Mouse (Mus musculus) myocyte (in vitro differentiated cells): Measurements from ENCODE around the gene Tgds.

Source experiments
- CEBPB ChIP-seq: IDR thresholded peaks from 2 replicates; pipeline ENCODE4 v1.6.1; 2011; ENCODE audit warnings: mild to moderate bottlenecking, moderate library complexity; ENCODE audit not compliant: poor library complexity, insufficient read depth, severe bottlenecking
- MAX ChIP-seq: IDR thresholded peaks from one replicate; pipeline ENCODE4 v1.6.1; 2011; ENCODE audit warnings: low read depth, mild to moderate bottlenecking, control low read depth
- MYOG ChIP-seq, 3 experiments: IDR thresholded peaks; one replicate each; pipeline ENCODE4 v1.6.1; 2011; ENCODE audit warnings: control low read depth in 2 of 3, low read depth in 2 of 3, mild to moderate bottlenecking in 2 of 3; ENCODE audit not compliant: insufficient read length in 2 of 3, control insufficient read depth in 1 of 3, insufficient read depth in 1 of 3
- POLR2A ChIP-seq: IDR thresholded peaks from one replicate; pipeline ENCODE4 v1.6.1; 2011; ENCODE audit warnings: low read depth, mild to moderate bottlenecking, control low read depth, moderate library complexity; ENCODE audit not compliant: insufficient read length
- POLR2AphosphoS2 ChIP-seq: IDR thresholded peaks from one replicate; pipeline ENCODE4 v1.6.1; 2011; ENCODE audit warnings: low read depth, control low read depth; ENCODE audit not compliant: insufficient read length
- REST ChIP-seq: IDR thresholded peaks from one replicate; pipeline ENCODE4 v1.6.1; 2011; ENCODE audit warnings: mild to moderate bottlenecking, control low read depth, moderate library complexity; ENCODE audit not compliant: insufficient read depth, insufficient read length
- TCF12 ChIP-seq: IDR thresholded peaks from one replicate; pipeline ENCODE4 v1.6.1; 2011; ENCODE audit warnings: mild to moderate bottlenecking, control low read depth; ENCODE audit not compliant: poor library complexity, insufficient read depth, severe bottlenecking
- TCF3 ChIP-seq: IDR thresholded peaks from one replicate; pipeline ENCODE4 v1.6.1; 2011; ENCODE audit warnings: low read depth, control low read depth; ENCODE audit not compliant: insufficient read length
- USF1 ChIP-seq: IDR thresholded peaks from one replicate; pipeline ENCODE4 v1.6.1; 2011; ENCODE audit warnings: low read depth, mild to moderate bottlenecking, control low read depth, moderate library complexity

DNA sequence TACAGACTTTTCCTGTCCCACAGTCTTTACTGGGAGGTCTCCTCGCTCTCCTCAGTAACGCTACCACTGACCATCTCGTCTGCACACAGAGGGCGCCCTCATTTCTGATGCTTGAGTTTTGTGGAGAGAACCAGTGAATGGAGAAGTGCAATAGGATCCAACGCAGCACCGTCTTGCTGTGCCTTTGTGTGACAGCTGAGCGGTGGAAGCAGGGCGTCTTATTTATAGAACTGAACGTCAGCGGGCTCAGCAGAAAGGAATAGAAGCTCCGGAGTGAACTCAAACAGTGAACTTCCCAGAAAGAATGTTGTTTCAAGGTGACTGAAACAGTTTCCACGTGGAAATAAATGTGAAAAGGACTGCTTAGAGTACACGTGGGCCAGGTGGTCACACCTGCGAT lies 30.1 kb upstream of the Tgds start:
- TF ChIP-seq USF1 (no peak), MYOG (IDR thresholded peaks at IDR 0.05; ENCODE audit: control insufficient read depth in 1 of 3, insufficient read depth in 1 of 3, insufficient read length in 2 of 3, low read depth in 2 of 3) (no peak), POLR2A (no peak), TCF3 (no peak), CEBPB (no peak), REST (no peak), MAX (no peak), POLR2AphosphoS2 (no peak), TCF12 (no peak)
